Mouse (Mus musculus) spleen, adult 18-20 months (tissue): Measurements from ENCODE around the gene Mmaa.

Source experiments
- DNase-seq, 2 experiments: peaks; one replicate each; pipeline ENCODE4 v3.0.0; 2022; ENCODE audit warnings: mixed read lengths in 2 of 2

The Mmaa gene

GRCm38 (mm10) chr8:79294610-79295275, at the start of gene Mmaa:
TSS of gene Mmaa (minus strand) at chr8:79294937.
- peak; percentile 97 for DNase-seq

GRCm38 (mm10) chr8:79341236-79341635, 46.5 kb upstream of the Mmaa start:
- DNase-seq: no peak

- peak in 1 of 2 experiments; percentile 34 for DNase-seq
Measured at GRCm38 (mm10) chr8:79339555-79339954, 44.8 kb upstream of the Mmaa start.

GRCm38 (mm10) chr8:79338619-79339018, 43.9 kb upstream of the Mmaa start:
- DNase-seq: no peak

- no peak for DNase-seq
Measured at GRCm38 (mm10) chr8:79332109-79332900, 37.6 kb upstream of the Mmaa start.

GRCm38 (mm10) chr8:79331571-79331970, 36.8 kb upstream of the Mmaa start:
- no peak for DNase-seq

GRCm38 (mm10) chr8:79331017-79331416, 36.3 kb upstream of the Mmaa start:
- DNase-seq: no peak

- no peak for DNase-seq
Measured at GRCm38 (mm10) chr8:79329735-79330134, 35.0 kb upstream of the Mmaa start.

GRCm38 (mm10) chr8:79329182-79329581, 34.4 kb upstream of the Mmaa start:
- peak in 1 of 2 experiments; percentile 16 for DNase-seq

GRCm38 (mm10) chr8:79325510-79325909, 30.8 kb upstream of the Mmaa start:
- DNase-seq: no peak

- DNase-seq: no peak
Measured at GRCm38 (mm10) chr8:79324928-79325327, 30.2 kb upstream of the Mmaa start.

- DNase-seq: no peak
Measured at GRCm38 (mm10) chr8:79324036-79324435, 29.3 kb upstream of the Mmaa start.

- no peak for DNase-seq
Measured at GRCm38 (mm10) chr8:79323121-79323520, 28.4 kb upstream of the Mmaa start.

- no peak for DNase-seq
Measured at GRCm38 (mm10) chr8:79310801-79311200, 16.1 kb upstream of the Mmaa start.

- DNase-seq: no peak
Measured at GRCm38 (mm10) chr8:79305941-79306340, 11.2 kb upstream of the Mmaa start.

- DNase-seq: no peak
Measured at GRCm38 (mm10) chr8:79301548-79301947, 6.8 kb upstream of the Mmaa start.

GRCm38 (mm10) chr8:79299704-79300103, 5.0 kb upstream of the Mmaa start:
- DNase-seq: peak in 1 of 2 experiments; percentile 30

- DNase-seq: peak in 1 of 2 experiments; percentile 40
Measured at GRCm38 (mm10) chr8:79297763-79298162, 3.0 kb upstream of the Mmaa start.

GRCm38 (mm10) chr8:79295276-79296105, 754 bp upstream of the Mmaa start:
- DNase-seq: no peak

GRCm38 (mm10) chr8:79293841-79294240, 896 bp downstream of the Mmaa start:
- no peak for DNase-seq

GRCm38 (mm10) chr8:79292712-79293264, 1.9 kb downstream of the Mmaa start:
- no peak for DNase-seq

GRCm38 (mm10) chr8:79289592-79289991, 5.1 kb downstream of the Mmaa start:
- no peak for DNase-seq

GRCm38 (mm10) chr8:79288681-79289080, 6.1 kb downstream of the Mmaa start:
- no peak for DNase-seq
